Mouse (Mus musculus) spleen, adult 2 months (tissue): ENCODE data around the gene Arhgef11. TPM values are rescaled to one million over a fixed set of nuclear protein-coding genes. Genes with fewer than 3 reads are reported as not detected.

Source experiments
- DNase-seq, 2 experiments: peaks; one replicate each; pipeline versions ENCODE4 v3.0.0 to v3.0.0-alpha.2; 2012 to 2021; ENCODE audit warnings: low spot score in 2 of 2, low read depth in 1 of 2
- H3K27ac ChIP-seq: fragments of 200-500 bp; 2 replicates; pipeline ENCODE4 v1.5.1; 2012; ENCODE audit warnings: low read length, inconsistent platforms; ENCODE audit not compliant: insufficient read depth
- H3K27me3 ChIP-seq: fragments of 200-500 bp; 2 replicates; pipeline ENCODE4 v1.6.1; 2012; ENCODE audit warnings: mild to moderate bottlenecking, moderate library complexity, low read length, inconsistent platforms; ENCODE audit not compliant: control insufficient read depth, insufficient read depth
- H3K36me3 ChIP-seq: fragments of 200-500 bp; 2 replicates; pipeline ENCODE4 v1.6.1; 2012; ENCODE audit warnings: mild to moderate bottlenecking, low read length, inconsistent platforms; ENCODE audit not compliant: control insufficient read depth, insufficient read depth
- H3K4me1 ChIP-seq: fragments of 200-500 bp; 2 replicates; pipeline ENCODE4 v1.6.1; 2011; ENCODE audit warnings: inconsistent platforms; ENCODE audit not compliant: control insufficient read depth, insufficient read depth, insufficient read length
- H3K4me3 ChIP-seq: fragments of 200-500 bp; 2 replicates; pipeline ENCODE4 v1.5.1; 2011; ENCODE audit warnings: mild to moderate bottlenecking, inconsistent platforms; ENCODE audit not compliant: insufficient read depth, insufficient read length; ENCODE audit errors: extremely low read depth
- CTCF ChIP-seq: fragments of 200-500 bp; IDR thresholded peaks from 2 replicates; pipeline ENCODE4 v1.5.1; 2011; ENCODE audit warnings: mild to moderate bottlenecking, inconsistent platforms; ENCODE audit not compliant: insufficient read depth, insufficient read length, insufficient replicate concordance; ENCODE audit errors: extremely low read depth
- POLR2A ChIP-seq: fragments of 200-500 bp; IDR thresholded peaks from 2 replicates; pipeline ENCODE4 v1.6.1; 2011; ENCODE audit warnings: low read depth, low read length, inconsistent platforms
- WGBS: fragments of 180-500 bp; shearing (Covaris S2); methylation state at CpG from one replicate; pipeline ENCODE4 v1.1.7; 2018; 5-methylcytosine and 5-hydroxymethylcytosine counted together
- polyA plus RNA-seq: library from polyadenylated mRNA; depleted of rRNA; stranded (reverse); fragments of >200 nt; gene quantifications from 2 replicates; pipeline ENCODE4 v1.2.3, GENCODE M21; 2012

Gene Arhgef11
- polyA plus RNA-seq, 1 experiment: 15.6 TPM

- peaks cover 5% of the 10 kb centered on the region for H3K36me3 ChIP-seq
- no peak for DNase-seq
- peaks cover 2% of the 10 kb centered on the region; the same call in 1 of the 2 replicates for H3K4me1 ChIP-seq
- WGBS: 87% methylated on average over 20 of the region's 20 CpGs
- no peak for TF ChIP-seq CTCF
- no peak for TF ChIP-seq POLR2A
- no peaks in the 10 kb centered on the region for H3K27me3 ChIP-seq
- no peak overlapping the region for H3K27ac ChIP-seq
- no peak overlapping the region for H3K4me3 ChIP-seq
These were observed 139.1 kb downstream of the Arhgef11 start for GRCm38 (mm10) chr3:87756488-87756887.

DNA sequence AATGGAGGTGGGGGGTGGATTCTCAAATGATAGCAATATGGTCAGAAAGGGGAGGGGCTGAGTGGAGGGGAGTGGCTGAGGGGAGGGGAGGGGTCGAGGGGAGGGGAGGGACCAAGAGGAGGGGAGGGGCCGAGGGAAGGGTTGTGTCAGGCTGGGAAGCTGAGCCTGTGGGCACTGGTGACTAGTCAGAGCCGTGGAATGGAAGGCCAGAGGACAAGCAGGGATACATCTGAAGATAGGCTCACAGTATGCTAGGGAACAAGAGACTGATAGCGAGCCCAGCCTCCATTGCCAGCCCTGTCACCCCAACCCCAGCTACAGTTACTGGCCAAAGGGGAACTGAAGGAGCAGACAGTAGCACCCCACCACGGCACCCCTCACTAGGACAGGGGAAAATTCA lies 141.3 kb downstream of the Arhgef11 start:
- DNase-seq: no peak
- H3K27ac ChIP-seq: no peak overlapping the region
- H3K36me3 ChIP-seq: peaks cover 2% of the 10 kb centered on the region; the same call in 1 of the 2 replicates
- WGBS: 71% methylated on average over 5 of the region's 5 CpGs
- peaks cover 2% of the 10 kb centered on the region for H3K4me1 ChIP-seq
- TF ChIP-seq POLR2A (no peak), CTCF (no peak)
- H3K27me3 ChIP-seq: no peaks in the 10 kb centered on the region
- H3K4me3 ChIP-seq: no peak overlapping the region

DNA sequence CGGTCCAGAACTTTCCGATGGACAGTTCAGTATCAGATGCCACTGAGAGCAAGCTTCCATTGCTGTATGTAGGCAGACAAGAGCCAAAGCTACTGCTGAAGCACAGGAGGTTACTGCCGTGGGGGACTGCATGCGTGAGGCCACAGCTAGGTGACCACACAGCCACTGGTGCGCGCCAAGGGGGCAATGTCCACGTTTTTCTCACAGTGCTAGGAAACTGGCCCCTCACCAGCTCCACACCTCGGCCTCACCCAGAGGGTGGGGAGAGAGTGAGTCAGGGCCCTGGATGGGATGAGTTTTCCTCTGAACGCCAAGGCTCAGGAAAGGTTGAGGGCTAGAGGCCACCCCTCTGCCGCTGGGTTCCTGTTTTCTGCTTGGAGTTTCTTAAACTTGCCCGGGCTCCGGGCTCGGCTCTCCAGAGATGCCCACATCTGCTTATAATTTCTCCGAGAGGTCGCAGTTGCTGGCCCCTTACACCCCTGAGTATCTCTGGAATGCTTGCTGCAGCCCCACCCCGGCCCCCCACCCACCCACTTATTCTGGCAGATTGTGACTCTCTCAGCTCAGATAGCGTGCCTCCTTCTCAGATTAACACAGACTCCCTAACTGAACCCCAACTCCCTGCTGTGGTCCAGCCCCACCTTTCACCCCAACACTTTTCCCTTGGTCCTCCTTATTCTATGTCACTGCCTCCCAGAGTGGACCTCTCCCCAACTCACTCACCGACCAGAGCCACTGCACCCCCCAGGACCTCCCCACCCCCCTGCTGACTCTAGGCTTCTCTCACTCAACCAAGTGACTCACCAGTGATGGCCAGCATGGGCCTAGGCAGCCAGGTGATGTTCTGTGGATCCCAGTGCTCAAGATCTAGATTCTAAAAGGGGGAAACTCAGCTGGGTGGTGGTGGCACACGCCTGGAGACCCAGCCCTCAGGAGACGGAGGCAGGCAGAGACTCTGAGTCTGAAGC lies 144.3 kb downstream of the Arhgef11 start:
- Histone ChIP-seq H3K36me3 (no peaks in the 10 kb centered on the region), H3K4me3 (no peak overlapping the region), H3K27ac (no peak overlapping the region), H3K4me1 (peaks cover 15% of the 10 kb centered on the region; the same call in 1 of the 2 replicates), H3K27me3 (no peaks in the 10 kb centered on the region)
- TF ChIP-seq CTCF (no peak), POLR2A (no peak)
- DNase-seq: no peak
- 66% methylated on average over 20 of the region's 20 CpGs for WGBS

DNA sequence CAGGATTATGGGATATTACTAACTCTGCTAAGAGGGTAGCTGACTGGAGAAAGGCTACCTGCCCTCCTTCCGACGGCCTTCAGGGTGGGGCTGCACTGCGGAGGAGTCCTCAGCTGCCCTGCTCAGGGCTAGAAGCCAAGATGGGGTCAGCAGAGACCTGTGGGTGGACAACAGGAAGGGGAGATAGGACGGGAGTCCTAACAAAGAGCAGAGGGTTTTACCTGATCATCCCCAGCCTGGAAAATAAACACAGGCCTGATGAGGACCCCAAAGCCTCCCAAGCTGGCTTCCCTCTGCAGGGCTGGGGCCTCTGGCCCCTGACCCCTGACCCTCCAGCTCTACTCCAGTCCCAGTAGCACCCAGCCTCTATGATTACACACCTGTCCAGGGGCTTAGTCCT lies 145.8 kb downstream of the Arhgef11 start:
- no peak for TF ChIP-seq POLR2A
- TF ChIP-seq CTCF: no peak
- Histone ChIP-seq H3K27me3 (no peaks in the 10 kb centered on the region), H3K27ac (no peak overlapping the region), H3K36me3 (no peaks in the 10 kb centered on the region), H3K4me3 (no peak overlapping the region), H3K4me1 (peaks cover 22% of the 10 kb centered on the region; the same call in 1 of the 2 replicates)
- no peak for DNase-seq
- WGBS: 70% methylated on average over 4 of the region's 4 CpGs

DNA sequence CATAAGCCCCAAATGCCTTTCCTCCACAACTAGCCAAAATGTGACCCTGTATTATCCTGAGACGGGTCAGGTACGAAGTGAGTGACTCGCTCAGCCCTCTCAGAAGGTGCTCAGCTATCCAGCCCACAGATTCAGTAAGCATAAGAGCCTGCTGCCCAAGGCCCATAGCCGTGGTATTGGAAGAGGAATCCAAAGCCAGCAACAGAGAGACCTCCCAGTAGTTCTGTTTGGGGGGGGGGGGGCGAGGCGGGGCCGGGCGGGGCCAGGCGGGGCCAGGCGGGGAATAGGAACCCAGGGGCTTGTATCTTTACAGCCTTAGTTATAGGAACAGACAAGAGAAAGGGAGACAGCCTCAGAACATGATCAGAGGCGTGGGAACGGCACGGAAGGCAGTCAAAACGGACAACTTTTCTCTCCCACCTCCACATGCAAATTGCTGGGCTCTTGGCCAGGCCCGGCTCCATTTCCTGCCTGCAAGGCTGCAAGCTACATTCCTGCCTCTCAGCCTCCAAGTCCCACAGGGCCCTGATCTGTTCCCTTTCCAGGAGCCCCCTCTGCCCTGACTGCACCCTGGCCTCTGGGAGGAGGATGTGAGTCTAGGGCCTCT lies 146.4 kb downstream of the Arhgef11 start:
- WGBS: 21% methylated on average over 13 of the region's 15 CpGs
- Histone ChIP-seq H3K4me3 (peak overlapping the region; percentile 10; the same call in 1 of the 2 replicates), H3K36me3 (no peaks in the 10 kb centered on the region), H3K27ac (peak overlapping the region; percentile 50; the same call in 1 of the 2 replicates), H3K27me3 (no peaks in the 10 kb centered on the region), H3K4me1 (peaks cover 23% of the 10 kb centered on the region; the same call in 1 of the 2 replicates)
- DNase-seq: no peak
- no peak for TF ChIP-seq CTCF

DNA sequence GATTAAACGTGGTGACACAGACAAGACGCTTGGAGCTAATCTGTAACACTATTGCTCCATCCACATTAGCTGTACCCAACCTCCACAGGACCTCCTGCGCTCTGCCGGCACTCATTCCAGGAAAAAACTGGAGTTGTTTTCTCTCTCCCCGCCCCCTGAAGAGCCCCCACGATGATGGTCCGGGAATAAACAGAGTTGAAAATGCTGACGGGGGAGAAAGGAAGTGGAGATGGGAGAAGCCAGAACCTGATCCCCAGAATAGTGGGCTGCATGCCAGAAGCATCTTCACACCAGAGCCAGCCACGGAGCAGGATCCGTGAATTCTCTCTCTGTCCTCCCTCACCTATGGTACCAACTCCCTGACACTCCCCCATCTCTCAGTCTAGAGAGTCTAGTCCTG lies 147.1 kb downstream of the Arhgef11 start:
- peak overlapping the region; percentile 80 for H3K27ac ChIP-seq
- TF ChIP-seq POLR2A (no peak), CTCF (no peak)
- no peak for DNase-seq
- H3K27me3 ChIP-seq: no peaks in the 10 kb centered on the region
- H3K36me3 ChIP-seq: no peaks in the 10 kb centered on the region
- peaks cover 23% of the 10 kb centered on the region; the same call in 1 of the 2 replicates for H3K4me1 ChIP-seq
- 27% methylated on average over 10 of the region's 10 CpGs for WGBS
- peak overlapping the region; percentile 31; the same call in 1 of the 2 replicates for H3K4me3 ChIP-seq
